Mouse (Mus musculus): ENCODE results near the gene Gm17606.
"Not testable (repeated sequence)": the region's sequence is repeated elsewhere in the genome, so short reads cannot be mapped to it uniquely, and the experiment has no call there.

Gm17606 gene

DNA sequence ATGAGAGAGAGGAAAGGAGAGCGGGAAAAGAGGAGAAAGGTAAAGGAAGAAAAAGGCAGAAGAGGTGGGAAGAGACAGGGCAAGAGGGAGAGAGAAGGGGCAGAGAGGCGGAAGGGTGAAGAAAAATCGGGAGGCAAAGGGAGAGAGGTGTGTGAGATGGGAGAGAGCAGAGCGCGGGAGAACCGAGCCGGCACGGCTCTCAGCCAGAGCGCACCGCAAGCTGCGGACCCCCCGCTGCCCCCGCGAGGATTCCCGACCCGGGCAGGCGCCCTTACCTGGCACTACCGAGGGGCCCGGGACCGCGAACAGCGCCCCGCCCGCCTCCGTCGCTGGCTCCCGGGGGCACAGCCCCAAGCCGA, at the start of gene Gm17606:
Gene Gm17606 (plus strand): TSS at position 7 of the 359 bp plus-strand sequence.
- no peak for DNase-seq (ENCODE audit: low spot score)

DNA sequence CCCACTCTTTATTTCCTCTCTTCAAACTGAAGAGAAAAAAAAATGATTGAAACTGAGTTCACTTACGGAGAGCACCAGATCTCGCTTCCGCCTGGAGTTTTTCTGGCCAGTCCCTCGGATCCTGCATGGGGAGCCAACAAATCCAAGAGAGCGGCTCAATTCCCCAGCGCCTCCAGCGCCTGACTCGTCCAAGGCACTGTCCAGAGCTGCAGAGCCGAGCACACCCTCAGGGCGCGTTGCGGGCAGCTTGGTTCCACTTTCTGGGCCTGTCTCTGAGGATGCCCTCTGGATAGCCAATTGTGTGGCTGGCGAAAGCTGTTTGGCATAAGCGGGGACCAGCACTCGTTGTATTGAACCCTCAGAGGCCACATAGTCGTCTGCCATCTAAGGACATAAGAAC, 49.7 kb upstream of the Gm17606 start:
- no peak for DNase-seq (ENCODE audit: low spot score)

DNA sequence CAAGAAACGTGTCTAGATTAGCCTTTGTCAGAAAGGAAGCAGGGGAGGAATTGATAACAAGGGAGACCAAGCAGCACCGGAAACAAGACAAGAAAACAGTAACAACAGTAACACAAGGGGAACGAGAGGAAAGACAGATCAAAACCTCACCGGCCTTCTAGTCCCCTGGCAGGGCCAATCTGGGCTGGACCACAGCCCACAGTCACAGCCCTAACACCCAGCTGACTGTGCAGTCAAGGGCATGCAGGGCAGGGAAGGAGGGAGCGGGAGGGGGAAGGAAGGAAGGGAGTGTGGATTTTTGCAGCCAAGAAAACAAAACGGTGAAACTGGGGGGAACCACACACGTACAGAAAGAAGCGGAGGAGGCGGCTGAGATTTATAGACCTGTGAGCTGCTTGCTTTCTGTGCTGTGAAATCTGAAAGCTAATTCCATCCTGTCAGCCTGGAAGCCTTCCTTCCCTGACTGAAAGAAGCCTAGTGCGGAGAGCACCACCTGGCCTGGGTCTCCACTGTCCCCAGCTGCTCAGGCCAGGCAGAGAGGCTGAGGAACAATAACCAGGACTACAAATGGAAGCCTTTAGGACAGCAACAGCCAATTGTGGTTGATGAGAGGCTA, 48.3 kb upstream of the Gm17606 start:
- no peak for DNase-seq (ENCODE audit: low spot score)

DNA sequence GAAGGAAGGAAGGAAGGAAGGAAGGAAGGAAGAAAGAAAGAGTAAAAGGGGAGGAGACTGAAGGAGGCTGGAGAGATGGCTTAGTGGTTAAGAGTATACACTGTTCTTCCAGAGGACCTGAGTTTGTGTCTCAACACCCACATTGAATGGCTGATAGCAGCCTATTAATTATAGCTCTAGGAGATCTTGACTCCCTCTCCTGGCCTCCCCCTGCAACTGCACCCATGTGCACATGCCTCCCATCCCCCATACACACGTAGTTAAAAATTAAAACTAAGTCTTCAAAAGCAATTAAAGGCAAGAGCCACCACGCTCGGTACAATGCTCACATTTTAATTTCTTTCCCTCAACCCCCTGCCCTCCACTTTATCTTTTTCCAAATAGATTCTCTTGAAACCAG, 46.7 kb upstream of the Gm17606 start:
- DNase-seq (ENCODE audit: low spot score), result no peak

DNA sequence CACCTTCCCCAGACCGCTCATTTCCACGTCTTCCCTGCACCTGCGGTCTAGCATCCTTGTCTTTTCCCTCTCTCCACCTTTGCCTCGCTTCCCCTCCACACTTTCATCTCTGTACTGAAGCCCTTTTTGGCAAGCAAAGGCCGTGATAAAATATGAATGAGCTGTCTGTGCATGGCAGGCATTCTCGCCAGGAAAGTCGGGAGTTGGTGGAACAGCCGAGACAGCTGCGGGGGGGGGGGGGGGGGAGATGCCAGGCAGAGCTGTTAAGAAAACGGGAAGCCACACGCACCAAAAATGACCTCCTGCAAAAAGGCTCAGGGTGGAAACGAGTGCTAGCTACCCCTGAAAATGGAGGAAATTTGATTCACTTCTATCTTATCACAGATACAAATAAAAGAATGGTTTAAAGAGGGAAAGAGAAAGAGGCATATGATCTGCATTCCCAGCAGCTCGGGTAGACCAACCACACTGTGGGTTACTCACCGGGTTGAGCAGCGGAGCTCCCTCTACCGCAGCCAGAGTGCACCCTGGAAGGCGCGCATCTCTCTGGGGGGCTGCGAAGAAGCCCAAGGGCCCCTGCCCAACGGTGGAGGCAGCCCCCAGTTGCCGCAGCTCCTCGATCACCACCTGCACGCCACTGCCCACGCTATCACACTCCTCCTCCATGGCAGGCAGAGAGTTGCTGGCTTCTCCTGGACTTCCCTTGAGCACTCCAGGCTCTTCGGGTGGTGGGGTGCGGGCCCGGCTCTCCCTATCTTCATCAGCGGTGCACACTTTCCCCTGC, 45.9 kb upstream of the Gm17606 start:
- DNase-seq (ENCODE audit: low spot score), result no peak

DNA sequence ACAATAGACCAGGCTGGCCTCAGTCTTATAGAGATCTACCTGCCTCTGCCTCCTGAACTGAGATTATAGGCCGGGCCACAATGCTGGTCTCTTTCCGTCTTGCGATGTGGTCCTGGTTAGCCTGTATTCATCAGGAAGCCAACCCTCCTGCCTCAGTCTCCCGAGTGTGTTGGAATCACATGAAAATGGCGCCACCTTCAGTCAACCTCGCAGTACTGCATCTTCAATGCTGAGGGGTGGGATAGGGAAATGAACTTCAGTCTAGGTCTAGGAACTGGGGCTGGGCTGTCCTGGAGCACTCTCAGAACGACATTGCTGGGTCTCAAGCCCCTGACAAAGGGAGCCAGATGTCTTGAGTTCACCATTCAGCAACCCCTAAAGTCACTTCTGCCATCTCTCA, 43.7 kb upstream of the Gm17606 start:
- no peak for DNase-seq (ENCODE audit: low spot score)

DNA sequence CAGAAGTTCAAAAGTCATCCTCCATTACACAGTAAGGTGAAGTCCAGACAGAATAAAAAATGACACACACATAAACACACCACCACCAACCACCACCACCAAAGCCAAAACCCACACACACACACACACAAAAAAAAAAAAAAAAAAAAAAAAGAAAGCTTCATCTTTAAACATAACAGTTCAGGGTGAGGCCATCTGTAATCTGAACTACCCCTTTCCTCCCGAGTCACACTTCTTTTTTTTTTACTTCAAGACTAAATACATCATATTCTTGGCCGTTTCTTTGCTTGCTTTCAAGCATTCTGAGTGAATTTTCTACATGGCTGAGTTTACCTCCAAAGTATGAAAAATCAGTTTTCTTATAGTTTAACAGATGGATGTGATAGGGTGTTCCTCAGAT, 39.2 kb upstream of the Gm17606 start:
- DNase-seq (ENCODE audit: low spot score), result no peak

DNA sequence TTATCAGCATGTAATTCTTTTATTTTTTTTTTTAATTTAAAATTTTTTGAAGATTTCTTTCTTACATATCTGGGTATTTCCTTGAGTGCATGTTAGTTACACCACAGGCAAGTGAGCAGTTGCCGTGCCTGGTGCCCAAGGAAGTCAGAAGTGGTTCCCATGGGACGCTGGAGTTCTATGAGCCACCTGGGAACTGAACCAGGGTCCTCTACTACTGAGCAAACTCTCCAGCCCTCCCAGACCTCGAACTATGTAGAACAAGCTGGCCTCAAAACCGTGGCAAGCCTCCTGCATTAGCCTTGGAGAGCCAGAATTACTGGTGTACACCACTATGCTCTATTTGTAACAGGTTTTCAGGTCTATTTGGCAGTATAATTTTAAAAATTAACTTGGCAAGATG, 38.1 kb upstream of the Gm17606 start:
- no peak for DNase-seq (ENCODE audit: low spot score)

DNA sequence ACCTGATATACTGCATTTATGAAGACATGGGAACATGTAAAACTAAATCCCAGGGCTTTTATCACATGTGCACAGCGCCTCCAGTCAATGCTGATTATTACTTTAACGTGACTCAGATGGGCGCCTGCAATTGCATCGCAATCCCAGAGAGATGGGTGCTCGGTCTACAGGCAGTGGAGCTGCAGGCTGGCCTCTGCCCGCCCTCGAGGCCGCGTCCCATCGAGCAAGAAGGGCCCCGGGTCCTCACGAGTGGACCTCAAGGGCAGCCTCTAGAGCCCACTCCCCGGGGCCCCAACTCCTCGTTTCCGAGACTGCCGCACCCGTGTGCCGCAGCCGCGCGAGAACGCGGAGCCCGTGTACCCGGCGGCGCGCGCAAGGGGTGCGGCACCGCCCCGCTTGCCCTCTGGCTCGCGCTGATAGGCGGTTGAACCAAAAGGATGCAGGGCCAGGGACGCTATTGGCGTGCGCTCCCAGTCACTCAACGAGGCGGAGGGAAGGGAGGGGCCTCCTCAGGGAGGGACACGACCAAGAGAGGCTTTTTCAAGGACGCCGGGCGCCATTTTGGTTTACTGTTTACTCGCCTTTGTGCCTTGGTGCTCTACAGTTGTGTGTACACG, 37.6 kb upstream of the Gm17606 start:
- DNase-seq (ENCODE audit: low spot score), result peak; percentile 90

DNA sequence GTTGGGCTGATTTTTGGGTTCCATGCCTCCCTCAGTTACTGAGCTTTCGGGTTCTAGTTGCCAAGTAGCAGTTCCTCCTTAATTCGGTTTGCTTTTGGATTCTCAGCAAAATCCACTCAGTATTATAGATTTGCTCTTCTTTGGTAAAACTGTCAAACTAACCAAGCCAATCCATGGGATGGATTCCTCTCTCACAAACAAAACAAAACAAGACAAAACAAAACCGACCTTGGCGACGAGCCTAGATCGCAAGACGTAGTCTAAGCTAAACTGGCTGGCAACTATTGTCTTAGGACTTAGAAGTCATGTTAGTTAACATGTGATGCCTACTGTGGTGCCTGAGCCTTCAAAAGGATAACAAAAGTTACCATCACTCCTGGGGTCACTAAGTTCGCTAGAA, 37.1 kb upstream of the Gm17606 start:
- no peak for DNase-seq (ENCODE audit: low spot score)

DNA sequence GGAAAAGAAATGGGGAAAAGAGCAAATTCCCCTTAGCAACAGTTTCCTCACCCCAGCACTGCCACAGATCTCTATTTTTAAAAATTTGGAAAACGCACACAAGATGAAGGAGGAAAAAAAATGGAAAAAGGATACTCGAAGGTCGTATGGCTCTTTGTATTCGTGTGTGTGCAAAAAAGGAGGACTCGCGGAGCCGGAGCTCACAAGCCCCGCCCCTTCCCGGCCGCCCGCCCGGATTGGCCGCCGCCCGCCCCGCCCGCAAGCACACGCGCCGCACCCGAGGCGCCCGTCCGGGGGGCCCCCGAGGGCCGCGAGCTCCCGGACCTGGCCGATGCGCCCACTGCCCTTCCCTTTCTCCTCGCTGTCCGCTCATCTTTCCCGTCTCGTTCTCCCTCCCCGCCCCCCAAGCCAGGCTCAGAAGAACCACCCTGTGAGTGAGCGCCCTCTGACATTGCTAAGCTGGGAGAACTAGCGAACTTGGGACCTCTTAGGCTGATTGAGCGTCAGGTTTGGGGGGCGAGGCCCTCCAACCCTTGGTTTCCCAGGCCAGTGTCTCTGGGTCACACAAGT, 34.9 kb upstream of the Gm17606 start, which contains the start of gene 4931414P19Rik:
Gene 4931414P19Rik (minus strand): TSS at position 242 of the 570 bp plus-strand sequence.
- DNase-seq (ENCODE audit: low spot score), result no peak

DNA sequence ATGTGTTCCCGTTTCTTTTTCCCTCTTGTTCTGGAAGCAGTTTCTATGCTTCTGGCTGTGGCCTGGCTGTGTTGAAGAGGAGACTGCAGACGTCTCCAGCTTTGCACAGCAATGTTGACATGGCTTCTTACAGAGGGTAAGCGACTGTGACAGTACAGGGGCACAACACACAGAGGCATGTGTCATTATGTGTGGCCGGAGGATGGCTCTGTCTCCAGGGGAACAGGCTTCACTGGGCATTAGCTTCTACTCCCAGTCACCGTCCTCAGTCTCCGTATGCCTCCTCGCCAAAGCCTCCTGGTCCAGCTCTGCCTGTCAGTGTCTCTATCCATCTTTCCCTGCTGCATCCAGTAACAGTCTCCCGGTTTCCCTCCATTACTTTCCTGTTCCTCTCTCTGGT, 33.5 kb upstream of the Gm17606 start:
- DNase-seq (ENCODE audit: low spot score), result no peak

DNA sequence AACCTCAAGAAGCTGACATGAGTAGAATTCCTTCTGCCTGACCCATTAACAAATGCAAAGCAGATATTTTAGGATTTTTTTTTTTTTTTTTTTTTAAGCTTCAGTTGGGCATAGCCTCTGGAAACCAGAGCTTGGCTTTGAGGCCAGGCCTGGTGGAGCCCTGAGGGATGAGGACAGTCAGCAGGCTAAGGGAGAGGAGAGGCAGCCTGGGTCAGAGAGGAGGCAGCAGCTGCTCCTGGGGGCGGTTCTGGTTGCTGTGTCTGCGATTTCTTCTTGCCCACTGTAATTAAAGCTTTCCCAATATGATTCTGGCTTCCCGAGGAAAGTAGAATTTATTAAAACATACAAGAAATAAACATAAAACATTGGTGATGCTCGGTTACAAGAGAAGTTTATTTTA, 31.5 kb upstream of the Gm17606 start:
- DNase-seq (ENCODE audit: low spot score), result no peak

DNA sequence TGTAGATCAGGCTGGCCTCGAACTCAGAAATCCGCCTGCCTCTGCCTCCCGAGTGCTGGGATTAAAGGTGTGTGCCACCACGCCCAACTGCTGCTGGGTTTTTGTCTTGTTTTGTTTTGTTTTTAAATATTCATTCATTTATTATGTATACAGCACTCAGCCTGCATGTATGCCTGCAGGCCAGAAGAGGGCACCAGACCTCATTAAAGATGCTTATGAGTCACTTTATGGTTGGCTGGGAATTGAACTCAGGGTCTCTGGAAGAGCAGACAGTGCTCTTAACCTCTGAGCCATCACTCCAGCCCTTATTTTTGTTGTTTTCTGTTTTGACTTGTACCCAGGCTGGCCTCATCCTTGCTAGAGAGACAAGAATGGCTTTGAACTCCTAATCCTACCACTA, 30.8 kb upstream of the Gm17606 start:
- no peak for DNase-seq (ENCODE audit: low spot score)

DNA sequence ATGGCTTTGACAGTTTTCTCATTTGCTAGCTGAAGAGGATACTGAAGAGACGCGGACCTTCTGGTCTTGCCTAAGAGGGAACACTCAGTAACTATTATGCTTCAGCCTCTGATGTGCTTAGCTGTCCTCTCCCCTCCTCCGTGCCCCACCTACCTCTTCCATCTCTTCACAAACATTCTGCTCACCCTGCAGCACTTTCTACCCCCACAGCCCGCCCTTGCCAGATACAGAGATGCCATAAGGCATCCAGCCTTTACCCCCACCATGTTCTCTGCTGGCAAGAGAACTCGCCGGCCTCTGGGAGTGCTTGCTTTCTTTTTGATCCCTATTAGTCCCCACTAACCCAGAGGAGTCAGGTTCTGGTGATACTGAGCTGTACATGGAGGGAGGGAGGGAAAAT, 30.1 kb upstream of the Gm17606 start:
- DNase-seq (ENCODE audit: low spot score), result no peak

DNA sequence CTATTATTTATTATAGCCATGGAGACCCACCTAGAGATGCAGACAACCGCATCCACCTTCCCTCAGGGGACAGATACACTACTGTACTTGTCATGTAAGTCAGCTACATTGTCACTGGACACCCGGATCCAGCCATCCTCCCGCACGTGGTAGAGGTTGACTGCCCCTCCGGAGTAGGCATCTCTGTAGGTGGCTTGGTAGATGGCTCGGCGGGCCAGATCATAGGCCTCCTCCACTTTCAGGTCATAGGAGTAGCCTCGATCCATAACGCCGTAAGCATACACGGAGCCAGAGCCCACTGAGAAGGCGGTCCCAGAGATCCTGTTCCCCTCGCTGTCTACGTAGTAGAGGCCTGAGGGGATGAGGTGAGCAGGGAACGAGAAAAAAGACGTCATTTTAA, 26.6 kb upstream of the Gm17606 start:
- DNase-seq (ENCODE audit: low spot score), result not testable (repeated sequence)

DNA sequence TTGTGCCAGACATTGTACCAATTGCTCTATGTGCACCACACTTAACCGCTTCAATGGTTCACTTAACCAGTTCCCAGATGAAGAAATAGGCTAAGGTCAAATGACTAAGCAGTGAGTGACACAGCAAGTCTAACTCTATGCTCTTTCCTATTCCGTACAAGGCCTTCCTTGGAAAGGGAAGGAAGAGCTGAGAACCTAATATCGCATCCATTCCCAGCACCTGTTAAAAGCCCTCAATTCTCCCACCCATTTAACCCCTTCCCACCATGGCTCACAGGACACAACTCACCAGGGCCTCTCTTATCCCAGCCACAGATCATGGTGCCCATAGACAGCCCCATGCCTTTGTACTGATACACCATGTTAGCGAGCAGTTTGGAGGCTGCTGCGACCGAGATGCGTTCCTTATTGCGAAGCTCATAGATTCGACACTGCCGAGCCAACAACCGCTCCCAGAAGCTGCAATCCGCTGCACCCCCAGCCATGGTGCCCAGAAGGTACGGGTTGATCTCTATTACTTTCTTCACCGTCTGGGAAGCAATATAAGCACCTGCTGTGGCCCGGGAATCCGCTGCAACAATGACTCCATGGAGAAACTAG, 24.4 kb upstream of the Gm17606 start:
- no peak for DNase-seq (ENCODE audit: low spot score)

DNA sequence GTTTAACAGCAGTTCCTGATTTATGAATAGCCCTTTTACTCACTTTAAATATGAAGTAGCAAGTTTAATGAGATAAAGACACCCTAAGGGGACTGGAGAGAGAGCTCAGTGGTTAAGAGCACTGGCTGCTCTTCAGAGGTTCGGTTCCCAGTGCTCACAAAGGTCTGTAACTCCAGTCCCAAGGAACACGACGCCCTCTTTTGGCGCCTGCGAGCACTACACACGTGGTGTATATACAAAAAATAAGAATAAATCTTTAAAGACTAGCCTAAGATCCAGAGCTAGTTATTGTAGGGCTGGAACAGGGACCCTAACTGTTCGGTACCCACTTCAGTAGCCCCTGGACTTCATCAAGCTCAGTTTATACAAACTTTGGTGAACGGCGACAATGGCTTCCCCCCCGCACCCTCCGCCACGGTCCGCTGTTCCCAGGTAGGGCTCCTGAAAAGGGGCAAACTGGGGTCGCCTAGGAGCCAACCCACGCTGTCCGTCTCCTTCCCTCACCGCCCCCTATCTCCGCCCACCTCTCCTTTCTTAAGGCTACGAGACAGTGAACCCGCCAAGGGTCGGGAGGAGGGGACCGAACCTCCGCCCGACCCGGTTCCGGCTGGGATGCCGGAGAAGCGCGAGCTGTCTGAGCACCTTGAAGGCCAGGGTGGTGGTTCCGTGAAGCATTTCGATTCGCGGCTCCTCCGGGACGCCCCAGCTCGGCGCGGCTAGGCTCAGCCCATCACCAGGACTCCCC, 23.4 kb upstream of the Gm17606 start:
- no peak for DNase-seq (ENCODE audit: low spot score)

DNA sequence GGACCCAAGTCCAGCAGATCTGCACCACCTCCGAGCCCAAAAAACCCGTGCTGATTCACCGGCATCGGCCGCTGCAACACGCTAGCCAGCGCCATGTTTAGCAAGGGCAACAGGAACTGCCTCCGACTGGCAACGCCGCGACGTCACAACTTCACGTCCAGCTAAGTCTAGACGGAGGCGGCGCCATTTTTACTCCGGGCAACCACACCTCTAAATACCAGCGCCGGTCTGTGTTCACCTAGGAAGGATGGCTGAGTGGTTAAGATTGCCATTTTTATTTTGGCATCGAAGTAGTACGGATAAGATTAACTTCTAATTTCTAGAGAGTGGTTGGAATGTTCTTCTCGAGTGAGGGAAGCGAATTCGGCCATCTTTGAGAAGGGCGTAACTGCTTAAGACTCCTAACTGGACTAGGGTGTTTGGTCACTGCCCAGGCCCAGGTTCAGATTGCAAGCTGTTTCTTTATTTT, 22.8 kb upstream of the Gm17606 start, which contains the start of gene Psmb5:
Gene Psmb5 (minus strand): TSS at position 126 of the 469 bp plus-strand sequence.
- DNase-seq (ENCODE audit: low spot score), result peak; percentile 86

DNA sequence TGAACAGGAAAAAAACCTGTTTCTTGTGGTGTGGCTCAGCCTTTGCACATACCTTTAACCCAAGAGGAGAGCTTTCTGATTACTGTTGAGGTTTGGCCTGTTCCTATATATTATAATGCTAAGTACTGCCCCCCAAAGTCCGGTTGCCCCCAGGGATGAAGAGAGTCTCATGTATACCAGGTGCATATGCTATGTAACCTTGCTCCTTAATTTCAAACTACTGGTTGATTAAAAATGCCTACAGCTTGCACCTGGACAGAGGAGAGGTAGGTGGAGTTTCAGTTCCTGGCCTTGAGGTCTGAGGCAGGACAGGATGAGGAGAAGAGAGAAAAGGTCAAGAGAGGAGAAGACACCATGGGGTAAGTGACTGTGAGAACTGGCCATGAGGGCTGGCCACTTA, 19.6 kb upstream of the Gm17606 start, which contains the start of gene Psmb11:
Gene Psmb11 (plus strand): TSS at position 301 of the 400 bp plus-strand sequence.
- no peak for DNase-seq (ENCODE audit: low spot score)

DNA sequence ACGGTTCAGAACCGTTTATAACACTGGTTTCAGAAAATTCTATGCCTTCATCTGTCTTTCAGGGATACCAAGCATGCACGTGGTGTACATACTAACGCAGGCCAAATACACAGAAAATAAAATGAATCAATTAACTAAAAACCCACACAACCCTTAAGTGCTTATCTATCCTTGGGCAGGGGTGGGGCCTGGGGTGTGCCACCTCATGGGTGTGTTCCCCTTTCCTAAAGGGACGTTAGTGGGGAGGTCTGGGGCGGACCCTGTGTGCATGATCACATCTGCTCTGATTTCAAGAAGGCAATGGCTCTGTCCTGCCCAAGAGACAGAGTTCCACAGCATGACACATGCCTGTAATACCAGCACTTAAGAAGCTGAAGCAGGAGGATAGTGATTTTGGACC, 17.4 kb upstream of the Gm17606 start:
- DNase-seq (ENCODE audit: low spot score), result no peak

DNA sequence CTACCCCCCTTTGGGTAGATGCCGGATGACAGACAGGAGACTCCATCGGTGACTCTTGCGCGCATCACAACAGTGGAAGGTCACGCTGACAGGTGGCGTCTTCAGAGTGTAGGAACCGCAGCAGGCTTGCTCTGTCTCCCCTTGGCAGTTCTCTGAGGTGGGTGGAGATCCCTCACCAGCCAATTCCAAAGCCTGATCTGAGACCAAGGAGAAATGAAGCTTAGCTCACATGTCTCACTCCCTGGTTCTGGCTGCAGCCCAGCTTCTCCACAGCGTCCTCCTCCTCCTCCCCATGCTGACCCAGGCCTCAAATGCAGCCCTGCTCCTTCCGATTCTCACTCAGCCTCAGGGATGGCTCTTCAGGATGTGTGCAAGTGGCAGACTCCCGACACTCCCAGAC, 15.8 kb upstream of the Gm17606 start:
- DNase-seq (ENCODE audit: low spot score), result no peak

Data from left cerebral cortex, adult 11 months (tissue).